Mouse (Mus musculus): Measurements from ENCODE around the gene Rab4a. TPM values are rescaled to one million over a fixed set of nuclear protein-coding genes. Genes with fewer than 3 reads are reported as not detected.

The Rab4a gene
- polyA plus RNA-seq (2014; fragmentation: Nextera tagmentation; extraction: Ambion mirVana): 85.4 and 91.8 TPM in 2 replicates

- WGBS: under 1% methylated on average over 45 of the region's 48 CpGs
These were observed at the start of gene Rab4a for GRCm38 (mm10) chr8:123805718-123806373. TSS of gene Rab4a (plus strand) at chr8:123805985.

GRCm38 (mm10) chr8:123756901-123757300, 48.9 kb upstream of the Rab4a start:
- no peaks in the 10 kb centered on the region for H3K9me3 ChIP-seq (ENCODE audit: control insufficient read depth, low read length)
- 83% methylated on average over 8 of the region's 8 CpGs for WGBS
- no peak overlapping the region for H3K4me3 ChIP-seq (ENCODE audit: low read depth, low read length)
- H3K27me3 ChIP-seq (ENCODE audit: control insufficient read depth, insufficient read depth, low read length): no peaks in the 10 kb centered on the region
- peaks cover 20% of the 10 kb centered on the region for H3K4me1 ChIP-seq (ENCODE audit: control insufficient read depth, insufficient read depth, low read length)
- H3K27ac ChIP-seq (ENCODE audit: low read depth, low read length): no peak overlapping the region
- no peak overlapping the region for H3K4me2 ChIP-seq (ENCODE audit: low read depth, low read length)
- ATAC-seq (ENCODE audit: low read depth): no peak
- H3K9ac ChIP-seq (replicated peaks; ENCODE audit: low read depth, low read length): no peak overlapping the region
- H3K36me3 ChIP-seq (ENCODE audit: control insufficient read depth, insufficient read depth, low read length): no peaks in the 10 kb centered on the region

More at GRCm38 (mm10) chr8:123805718-123806373, at the start of gene Rab4a:
- peak; percentile 88 for ATAC-seq (ENCODE audit: low read depth)
- Histone ChIP-seq H3K36me3 (ENCODE audit: control insufficient read depth, insufficient read depth, low read length) (no peaks in the 10 kb centered on the region), H3K4me3 (ENCODE audit: low read depth, low read length) (peak within 1 kb of the TSS; percentile 74), H3K9ac (replicated peaks; ENCODE audit: low read depth, low read length) (peak within 1 kb of the TSS; percentile 58), H3K27ac (ENCODE audit: low read depth, low read length) (peak within 1 kb of the TSS; percentile 66), H3K9me3 (ENCODE audit: control insufficient read depth, low read length) (no peaks in the 10 kb centered on the region), H3K27me3 (ENCODE audit: control insufficient read depth, insufficient read depth, low read length) (no peaks in the 10 kb centered on the region), H3K4me1 (ENCODE audit: control insufficient read depth, insufficient read depth, low read length) (peaks cover 19% of the 10 kb centered on the region), H3K4me2 (ENCODE audit: low read depth, low read length) (peak within 1 kb of the TSS; percentile 78)

- Histone ChIP-seq H3K27me3 (ENCODE audit: control insufficient read depth, insufficient read depth, low read length) (no peaks in the 10 kb centered on the region), H3K9me3 (ENCODE audit: control insufficient read depth, low read length) (no peaks in the 10 kb centered on the region), H3K4me1 (ENCODE audit: control insufficient read depth, insufficient read depth, low read length) (peaks cover 16% of the 10 kb centered on the region), H3K4me2 (ENCODE audit: low read depth, low read length) (no peak overlapping the region), H3K4me3 (ENCODE audit: low read depth, low read length) (no peak overlapping the region), H3K9ac (replicated peaks; ENCODE audit: low read depth, low read length) (no peak overlapping the region), H3K36me3 (ENCODE audit: control insufficient read depth, insufficient read depth, low read length) (no peaks in the 10 kb centered on the region), H3K27ac (ENCODE audit: low read depth, low read length) (no peak overlapping the region)
- 81% methylated on average over 1 of the region's 1 CpGs for WGBS
- no peak for ATAC-seq (ENCODE audit: low read depth)
These were observed 46.9 kb upstream of the Rab4a start for GRCm38 (mm10) chr8:123758935-123759334.

- Histone ChIP-seq H3K27ac (ENCODE audit: low read depth, low read length) (no peak overlapping the region), H3K27me3 (ENCODE audit: control insufficient read depth, insufficient read depth, low read length) (no peaks in the 10 kb centered on the region), H3K4me2 (ENCODE audit: low read depth, low read length) (peak overlapping the region; percentile 32), H3K9ac (replicated peaks; ENCODE audit: low read depth, low read length) (no peak overlapping the region), H3K4me3 (ENCODE audit: low read depth, low read length) (no peak overlapping the region), H3K36me3 (ENCODE audit: control insufficient read depth, insufficient read depth, low read length) (no peaks in the 10 kb centered on the region), H3K4me1 (ENCODE audit: control insufficient read depth, insufficient read depth, low read length) (peaks cover 13% of the 10 kb centered on the region; the same call in 1 of the 2 replicates), H3K9me3 (ENCODE audit: control insufficient read depth, low read length) (no peaks in the 10 kb centered on the region)
- WGBS: 6% methylated on average over 10 of the region's 10 CpGs
- peak; percentile 76 for ATAC-seq (ENCODE audit: low read depth)
These were observed 45.9 kb upstream of the Rab4a start for GRCm38 (mm10) chr8:123759933-123760332.

- Histone ChIP-seq H3K9me3 (ENCODE audit: control insufficient read depth, low read length) (no peaks in the 10 kb centered on the region), H3K27ac (ENCODE audit: low read depth, low read length) (no peak overlapping the region), H3K36me3 (ENCODE audit: control insufficient read depth, insufficient read depth, low read length) (no peaks in the 10 kb centered on the region), H3K9ac (replicated peaks; ENCODE audit: low read depth, low read length) (no peak overlapping the region), H3K4me2 (ENCODE audit: low read depth, low read length) (no peak overlapping the region), H3K27me3 (ENCODE audit: control insufficient read depth, insufficient read depth, low read length) (no peaks in the 10 kb centered on the region), H3K4me3 (ENCODE audit: low read depth, low read length) (no peak overlapping the region), H3K4me1 (ENCODE audit: control insufficient read depth, insufficient read depth, low read length) (peaks cover 13% of the 10 kb centered on the region; the same call in 1 of the 2 replicates)
- ATAC-seq (ENCODE audit: low read depth): no peak
- 29% methylated on average over 5 of the region's 5 CpGs for WGBS
These were observed 45.2 kb upstream of the Rab4a start for GRCm38 (mm10) chr8:123760579-123760978.

- H3K4me3 ChIP-seq (ENCODE audit: low read depth, low read length): no peak overlapping the region
- H3K27me3 ChIP-seq (ENCODE audit: control insufficient read depth, insufficient read depth, low read length): no peaks in the 10 kb centered on the region
- H3K4me1 ChIP-seq (ENCODE audit: control insufficient read depth, insufficient read depth, low read length): peaks cover 13% of the 10 kb centered on the region; the same call in 1 of the 2 replicates
- H3K4me2 ChIP-seq (ENCODE audit: low read depth, low read length): no peak overlapping the region
- H3K27ac ChIP-seq (ENCODE audit: low read depth, low read length): no peak overlapping the region
- no peak overlapping the region for H3K9ac ChIP-seq (replicated peaks; ENCODE audit: low read depth, low read length)
- 41% methylated on average over 12 of the region's 12 CpGs for WGBS
- no peak for ATAC-seq (ENCODE audit: low read depth)
- no peaks in the 10 kb centered on the region for H3K36me3 ChIP-seq (ENCODE audit: control insufficient read depth, insufficient read depth, low read length)
- H3K9me3 ChIP-seq (ENCODE audit: control insufficient read depth, low read length): no peaks in the 10 kb centered on the region
These were observed 44.4 kb upstream of the Rab4a start for GRCm38 (mm10) chr8:123761266-123761882.

GRCm38 (mm10) chr8:123761883-123762270, 43.9 kb upstream of the Rab4a start:
- Histone ChIP-seq H3K4me3 (ENCODE audit: low read depth, low read length) (no peak overlapping the region), H3K4me2 (ENCODE audit: low read depth, low read length) (no peak overlapping the region), H3K36me3 (ENCODE audit: control insufficient read depth, insufficient read depth, low read length) (no peaks in the 10 kb centered on the region), H3K27me3 (ENCODE audit: control insufficient read depth, insufficient read depth, low read length) (no peaks in the 10 kb centered on the region), H3K4me1 (ENCODE audit: control insufficient read depth, insufficient read depth, low read length) (peaks cover 13% of the 10 kb centered on the region; the same call in 1 of the 2 replicates), H3K9ac (replicated peaks; ENCODE audit: low read depth, low read length) (no peak overlapping the region), H3K27ac (ENCODE audit: low read depth, low read length) (no peak overlapping the region), H3K9me3 (ENCODE audit: control insufficient read depth, low read length) (no peaks in the 10 kb centered on the region)
- no peak for ATAC-seq (ENCODE audit: low read depth)
- WGBS: 17% methylated on average over 4 of the region's 4 CpGs

- Histone ChIP-seq H3K4me3 (ENCODE audit: low read depth, low read length) (no peak overlapping the region), H3K27me3 (ENCODE audit: control insufficient read depth, insufficient read depth, low read length) (no peaks in the 10 kb centered on the region), H3K27ac (ENCODE audit: low read depth, low read length) (0 out of 2 replicates have a peak overlapping the region, but pooled peaks have one; percentile 22), H3K36me3 (ENCODE audit: control insufficient read depth, insufficient read depth, low read length) (no peaks in the 10 kb centered on the region), H3K4me2 (ENCODE audit: low read depth, low read length) (no peak overlapping the region), H3K4me1 (ENCODE audit: control insufficient read depth, insufficient read depth, low read length) (peaks cover 13% of the 10 kb centered on the region; the same call in 1 of the 2 replicates), H3K9ac (replicated peaks; ENCODE audit: low read depth, low read length) (no peak overlapping the region), H3K9me3 (ENCODE audit: control insufficient read depth, low read length) (no peaks in the 10 kb centered on the region)
- whole genome bisulfite sequencing: 44% methylated on average over 7 of the region's 7 CpGs
- no peak for ATAC-seq (ENCODE audit: low read depth)
These were observed 42.4 kb upstream of the Rab4a start for GRCm38 (mm10) chr8:123763355-123763754.

- no peak overlapping the region for H3K4me2 ChIP-seq (ENCODE audit: low read depth, low read length)
- H3K9me3 ChIP-seq (ENCODE audit: control insufficient read depth, low read length): no peaks in the 10 kb centered on the region
- 37% methylated on average over 4 of the region's 4 CpGs for WGBS
- no peak overlapping the region for H3K4me3 ChIP-seq (ENCODE audit: low read depth, low read length)
- ATAC-seq (ENCODE audit: low read depth): no peak
- H3K27ac ChIP-seq (ENCODE audit: low read depth, low read length): no peak overlapping the region
- no peaks in the 10 kb centered on the region for H3K36me3 ChIP-seq (ENCODE audit: control insufficient read depth, insufficient read depth, low read length)
- H3K9ac ChIP-seq (replicated peaks; ENCODE audit: low read depth, low read length): no peak overlapping the region
- peaks cover 13% of the 10 kb centered on the region; the same call in 1 of the 2 replicates for H3K4me1 ChIP-seq (ENCODE audit: control insufficient read depth, insufficient read depth, low read length)
- H3K27me3 ChIP-seq (ENCODE audit: control insufficient read depth, insufficient read depth, low read length): no peaks in the 10 kb centered on the region
These were observed 41.1 kb upstream of the Rab4a start for GRCm38 (mm10) chr8:123764671-123765070.
